Mouse (Mus musculus) cortical plate, adult 2 months (tissue): ENCODE measurements around the gene Clic1. TPM values are rescaled to one million over a fixed set of nuclear protein-coding genes. Genes with fewer than 3 reads are reported as not detected.

Experiments used
- H3K27ac ChIP-seq: fragments of 200-500 bp; 2 replicates; pipeline ENCODE4 v1.5.1; 2012; ENCODE audit warnings: low read length, control low read depth, inconsistent platforms; ENCODE audit not compliant: insufficient read depth
- H3K4me1 ChIP-seq: fragments of 200-500 bp; 2 replicates; pipeline ENCODE4 v1.6.1; 2011; ENCODE audit warnings: low read length; ENCODE audit not compliant: control insufficient read depth, insufficient read depth
- H3K4me3 ChIP-seq: fragments of 200-500 bp; 2 replicates; pipeline ENCODE4 v1.5.1; 2011; ENCODE audit warnings: mild to moderate bottlenecking, low read length, control low read depth; ENCODE audit not compliant: insufficient read depth
- CTCF ChIP-seq: fragments of 200-500 bp; IDR thresholded peaks from 2 replicates; pipeline ENCODE4 v1.5.1; 2011; ENCODE audit warnings: mild to moderate bottlenecking, control low read depth, low read length; ENCODE audit not compliant: insufficient read depth; ENCODE audit errors: extremely low read depth
- POLR2A ChIP-seq: fragments of 200-500 bp; IDR thresholded peaks from 2 replicates; pipeline ENCODE4 v1.6.1; 2011; ENCODE audit warnings: mild to moderate bottlenecking, low read length, control low read depth; ENCODE audit not compliant: insufficient read depth; ENCODE audit errors: extremely low read depth
- polyA plus RNA-seq: library from polyadenylated mRNA; depleted of rRNA; stranded (reverse); fragments of >200 nt; gene quantifications from 2 replicates; pipeline ENCODE4 v1.2.3, GENCODE M21; 2012

The Clic1 gene
- polyA plus RNA-seq, 1 experiment = 18.4 TPM

DNA sequence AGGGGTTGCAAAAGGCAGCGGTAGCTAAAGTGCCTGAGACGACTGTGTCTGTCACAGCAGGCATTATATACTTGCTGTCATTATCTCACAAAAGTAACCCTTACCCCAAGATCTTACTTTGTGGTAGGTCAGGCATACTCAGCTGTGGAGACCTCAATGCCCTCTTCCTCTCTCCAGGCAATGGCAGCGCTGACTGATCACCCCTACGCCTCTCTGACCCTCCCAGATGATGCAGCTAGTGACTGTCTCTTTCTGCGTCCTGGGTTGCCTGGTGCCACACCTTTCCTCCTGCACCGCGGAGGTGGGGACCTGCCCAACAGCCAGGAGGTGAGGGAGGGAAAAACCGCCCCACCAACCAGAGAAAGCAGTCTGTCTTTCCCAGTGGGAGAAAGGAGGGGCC, 11.5 kb downstream of the Clic1 start:
- no peak overlapping the region for H3K27ac ChIP-seq
- no peak overlapping the region for H3K4me3 ChIP-seq
- no peak for TF ChIP-seq CTCF
- no peak for TF ChIP-seq POLR2A
- no peaks in the 10 kb centered on the region for H3K4me1 ChIP-seq

DNA sequence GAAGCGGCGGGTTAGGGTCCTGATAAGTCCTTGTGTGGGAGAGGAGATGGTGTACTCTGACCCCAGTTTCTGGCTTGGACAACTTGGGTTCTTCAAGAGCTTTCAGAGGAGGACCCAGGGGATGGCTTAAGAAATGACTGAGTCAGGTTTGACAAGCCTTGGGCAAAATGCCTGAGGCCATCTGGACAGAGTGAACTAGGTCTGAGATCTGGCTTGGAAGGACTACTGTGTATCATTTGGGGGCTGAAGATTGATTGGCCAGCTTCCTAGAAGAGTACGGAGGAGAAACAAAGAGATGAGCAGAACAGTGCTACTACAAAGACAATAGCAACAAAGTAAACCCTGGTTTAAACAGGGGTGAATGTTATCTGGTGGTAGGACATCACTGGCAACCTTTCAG, 13.7 kb downstream of the Clic1 start:
- no peaks in the 10 kb centered on the region for H3K4me1 ChIP-seq
- no peak overlapping the region for H3K27ac ChIP-seq
- no peak overlapping the region for H3K4me3 ChIP-seq
- no peak for TF ChIP-seq CTCF
- TF ChIP-seq POLR2A = no peak

- Histone ChIP-seq H3K4me1 (no peaks in the 10 kb centered on the region), H3K4me3 (no peak overlapping the region), H3K27ac (no peak overlapping the region)
- TF ChIP-seq POLR2A (no peak), CTCF (no peak)
These were observed 14.7 kb downstream of the Clic1 start for GRCm38 (mm10) chr17:35064378-35064877.

- no peak within 1 kb of the TSS for H3K4me3 ChIP-seq
- H3K4me1 ChIP-seq = no peaks in the 10 kb centered on the region
- no peak for TF ChIP-seq POLR2A
- TF ChIP-seq CTCF = no peak
- H3K27ac ChIP-seq = no peak within 1 kb of the TSS
These were observed 15.5 kb downstream of the Clic1 start, which contains the start of gene Ly6g6c for GRCm38 (mm10) chr17:35064951-35065947. Gene Ly6g6c (plus strand): TSS chr17:35065388.

- TF ChIP-seq POLR2A = no peak
- no peak within 1 kb of the TSS for H3K4me3 ChIP-seq
- no peak within 1 kb of the TSS for H3K27ac ChIP-seq
These were observed 16.3 kb downstream of the Clic1 start, which contains the start of gene Mpig6b for GRCm38 (mm10) chr17:35066084-35066483. Gene Mpig6b (minus strand): TSS chr17:35066184.

DNA sequence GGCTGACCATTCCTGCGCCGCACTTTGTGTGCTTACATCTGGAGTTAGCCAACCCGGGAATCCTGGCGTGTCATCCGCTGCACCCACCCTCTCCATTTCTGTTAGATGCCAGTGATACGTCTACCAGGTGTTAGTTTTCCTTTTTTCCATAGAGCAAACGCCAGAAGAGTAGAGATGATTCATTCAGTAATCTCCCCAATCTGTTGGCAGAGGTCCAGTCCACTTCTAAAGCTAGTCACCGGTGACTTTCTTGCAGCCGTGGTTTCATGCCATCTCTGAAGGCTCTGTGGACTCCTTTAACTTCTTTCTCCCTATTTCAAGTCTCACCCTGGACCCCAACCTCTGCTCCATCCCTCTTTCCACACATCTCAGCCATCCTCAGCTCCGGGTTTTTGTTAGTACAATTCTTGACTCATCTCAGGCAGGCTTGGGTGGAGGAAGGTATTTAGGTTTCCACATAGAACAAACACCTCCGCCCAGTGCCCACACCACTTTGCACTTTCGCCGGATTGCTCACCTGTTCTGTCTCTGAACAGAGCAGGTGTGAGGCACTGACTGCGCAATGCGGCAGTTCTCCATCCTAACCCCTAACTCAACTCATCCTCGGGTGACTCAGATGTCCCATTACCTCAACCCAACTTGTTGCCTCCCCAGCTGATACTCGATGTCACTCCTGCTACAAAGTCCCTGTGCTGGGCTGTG, 18.6 kb downstream of the Clic1 start:
- TF ChIP-seq CTCF = no peak
- no peak for TF ChIP-seq POLR2A
- Histone ChIP-seq H3K4me1 (no peaks in the 10 kb centered on the region), H3K27ac (no peak overlapping the region), H3K4me3 (no peak overlapping the region)

More at GRCm38 (mm10) chr17:35066084-35066483, 16.3 kb downstream of the Clic1 start, which contains the start of gene Mpig6b:
- no peaks in the 10 kb centered on the region for H3K4me1 ChIP-seq

- H3K4me3 ChIP-seq = no peak overlapping the region
- H3K27ac ChIP-seq = no peak overlapping the region
- H3K4me1 ChIP-seq = no peaks in the 10 kb centered on the region
- TF ChIP-seq POLR2A (no peak), CTCF (0 out of 2 replicates have a peak, but pooled peaks have one; percentile 10)
These were observed 20.9 kb downstream of the Clic1 start for GRCm38 (mm10) chr17:35070556-35071229.

DNA sequence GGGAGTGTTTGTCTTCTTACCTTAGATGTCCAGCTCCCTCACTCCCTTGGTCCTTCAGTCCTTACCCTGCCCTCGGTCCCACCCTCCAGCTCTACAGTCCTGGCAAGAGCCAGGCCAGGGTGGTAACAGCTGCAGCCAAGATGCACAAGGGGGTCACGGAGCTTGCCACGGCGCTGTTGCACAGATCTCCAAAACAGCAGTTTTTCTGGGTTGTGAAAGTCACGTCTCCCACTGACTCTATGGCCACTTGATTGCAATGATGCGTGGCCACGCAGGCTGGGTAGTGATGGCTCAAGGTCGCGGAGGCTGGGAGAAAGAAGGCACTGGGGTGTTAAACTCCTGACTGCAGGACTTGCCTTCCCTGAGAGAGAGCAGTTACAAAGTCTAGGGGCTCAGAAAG, 21.7 kb downstream of the Clic1 start:
- H3K4me1 ChIP-seq = no peaks in the 10 kb centered on the region
- TF ChIP-seq POLR2A (no peak), CTCF (no peak)
- no peak overlapping the region for H3K4me3 ChIP-seq
- H3K27ac ChIP-seq = no peak overlapping the region

- no peak overlapping the region for H3K4me3 ChIP-seq
- TF ChIP-seq POLR2A (no peak), CTCF (no peak)
- no peaks in the 10 kb centered on the region for H3K4me1 ChIP-seq
- no peak overlapping the region for H3K27ac ChIP-seq
These were observed 24.3 kb downstream of the Clic1 start for GRCm38 (mm10) chr17:35074097-35074496.
